Mouse (Mus musculus) forebrain, embryonic 14.5 days (tissue): ENCODE measurements around the gene Col4a4. TPM values are rescaled to one million over a fixed set of nuclear protein-coding genes. Genes with fewer than 3 reads are reported as not detected.

ENCODE experiments used
- ATAC-seq: fragments of 200-750 bp; cut with Nextera tagmentation; 2 replicates; pipeline ENCODE4 v1.8.0; 2017; ENCODE audit warnings: mild to moderate bottlenecking, moderate library complexity
- DNase-seq: peaks from one replicate; pipeline ENCODE4 v3.0.0-alpha.2; 2015; ENCODE audit warnings: low spot score
- H3K27ac ChIP-seq: fragments of 300-500 bp; sonication (generic); 2 replicates; pipeline ENCODE4 v1.5.1; 2014; ENCODE audit warnings: low read depth, mild to moderate bottlenecking, control low read depth, low read length, moderate library complexity
- H3K27me3 ChIP-seq: fragments of 300-500 bp; sonication (generic); replicated peaks from 2 replicates; pipeline ENCODE4 v1.6.1; 2014; ENCODE audit warnings: low read length, control low read depth, mixed read lengths; ENCODE audit not compliant: control insufficient read depth, insufficient read depth
- H3K36me3 ChIP-seq: fragments of 300-500 bp; sonication (generic); 2 replicates; pipeline ENCODE4 v1.6.1; 2014; ENCODE audit warnings: low read length, control low read depth; ENCODE audit not compliant: control insufficient read depth, insufficient read depth
- H3K4me1 ChIP-seq: fragments of 300-500 bp; sonication (generic); 2 replicates; pipeline ENCODE4 v1.6.1; 2014; ENCODE audit warnings: antibody characterized with exemption, low read length, control low read depth; ENCODE audit not compliant: control insufficient read depth, insufficient read depth
- H3K4me2 ChIP-seq: fragments of 300-500 bp; sonication (generic); 2 replicates; pipeline ENCODE4 v1.6.1; 2014; ENCODE audit warnings: mild to moderate bottlenecking, control low read depth, low read length
- H3K4me3 ChIP-seq: fragments of 300-500 bp; sonication (generic); 2 replicates; pipeline ENCODE4 v1.5.1; 2014; ENCODE audit warnings: low read depth, low read length, control low read depth
- H3K9ac ChIP-seq: fragments of 300-500 bp; sonication (generic); 2 replicates; pipeline ENCODE4 v1.6.1; 2014; ENCODE audit warnings: mild to moderate bottlenecking, low read length, control low read depth, moderate library complexity
- H3K9me3 ChIP-seq: fragments of 300-500 bp; sonication (generic); replicated peaks from 2 replicates; pipeline ENCODE4 v1.6.1; 2016; ENCODE audit warnings: low read length, control low read depth, mixed read lengths; ENCODE audit not compliant: control insufficient read depth
- WGBS: fragments of 180-500 bp; shearing (Covaris S2); extraction: QIAGEN DNeasy Blood & Tissue Kit; methylation state at CpG from one replicate; pipeline ENCODE4 v1.1.7; 2014; 5-methylcytosine and 5-hydroxymethylcytosine counted together
- polyA plus RNA-seq: library from polyadenylated mRNA; unstranded; fragments of >200 nt; fragmentation: Nextera tagmentation; extraction: Ambion mirVana; gene quantifications from 2 replicates; pipeline ENCODE4 v1.2.1, GENCODE M21; 2014

Col4a4 gene
- polyA plus RNA-seq, 1 experiment from 2014 or later = 0.24 TPM

DNA sequence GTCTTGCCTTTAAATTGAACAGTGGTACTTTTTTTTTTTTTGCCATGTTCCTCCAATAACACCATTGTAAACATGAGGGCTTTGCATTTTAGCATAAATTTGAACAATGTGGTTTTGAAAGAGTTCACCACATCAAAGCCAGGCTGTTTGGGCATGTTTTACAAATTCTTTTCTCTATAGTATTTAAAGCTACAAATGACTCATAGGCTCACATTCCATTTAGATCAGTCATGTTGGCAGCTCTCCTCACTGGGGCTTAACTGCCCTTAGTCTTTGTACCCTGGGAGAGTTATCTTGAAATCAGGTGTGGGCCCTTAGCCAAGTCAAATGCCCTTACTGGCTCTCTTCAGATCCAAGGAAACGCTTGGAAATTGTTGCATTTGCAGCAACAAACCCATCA is 157.6 kb downstream of the Col4a4 start:
- Histone ChIP-seq H3K4me1 (peaks cover 7% of the 10 kb centered on the region), H3K9ac (no peak overlapping the region), H3K4me3 (no peak overlapping the region), H3K4me2 (no peak overlapping the region), H3K27me3 (no peaks in the 10 kb centered on the region), H3K36me3 (no peaks in the 10 kb centered on the region), H3K9me3 (no peaks in the 10 kb centered on the region), H3K27ac (0 out of 2 replicates have a peak overlapping the region, but pooled peaks have one; percentile 36)
- DNase-seq (peak; percentile 84), ATAC-seq (peak; percentile 73)
- WGBS = 13% methylated on average over 1 of the region's 1 CpGs

DNA sequence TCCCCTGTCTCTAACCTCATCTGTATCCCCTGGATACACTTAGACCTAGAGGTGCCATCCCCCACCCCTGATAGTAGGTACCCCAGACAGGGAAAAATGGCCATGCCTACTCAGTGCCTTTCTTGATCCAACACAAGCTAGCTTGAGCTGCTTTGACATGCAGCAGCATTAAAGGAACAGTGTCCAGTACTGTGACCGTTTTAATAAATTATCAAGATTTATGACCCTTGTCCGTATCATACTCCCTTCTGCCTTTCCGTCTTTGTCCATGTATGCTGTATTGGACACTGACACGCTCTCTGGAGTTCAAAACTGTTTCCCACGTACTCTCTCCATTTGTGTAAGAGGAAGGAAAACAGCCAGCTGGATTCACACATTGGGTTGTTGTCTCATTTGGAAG is 158.9 kb downstream of the Col4a4 start:
- peaks cover 7% of the 10 kb centered on the region for H3K4me1 ChIP-seq
- H3K36me3 ChIP-seq = no peaks in the 10 kb centered on the region
- no peaks in the 10 kb centered on the region for H3K27me3 ChIP-seq
- H3K9ac ChIP-seq = no peak overlapping the region
- no peak overlapping the region for H3K4me3 ChIP-seq
- H3K27ac ChIP-seq = no peak overlapping the region
- no peak for DNase-seq
- H3K4me2 ChIP-seq = no peak overlapping the region
- no peaks in the 10 kb centered on the region for H3K9me3 ChIP-seq
- 95% methylated on average over 5 of the region's 5 CpGs for WGBS
- ATAC-seq = no peak

DNA sequence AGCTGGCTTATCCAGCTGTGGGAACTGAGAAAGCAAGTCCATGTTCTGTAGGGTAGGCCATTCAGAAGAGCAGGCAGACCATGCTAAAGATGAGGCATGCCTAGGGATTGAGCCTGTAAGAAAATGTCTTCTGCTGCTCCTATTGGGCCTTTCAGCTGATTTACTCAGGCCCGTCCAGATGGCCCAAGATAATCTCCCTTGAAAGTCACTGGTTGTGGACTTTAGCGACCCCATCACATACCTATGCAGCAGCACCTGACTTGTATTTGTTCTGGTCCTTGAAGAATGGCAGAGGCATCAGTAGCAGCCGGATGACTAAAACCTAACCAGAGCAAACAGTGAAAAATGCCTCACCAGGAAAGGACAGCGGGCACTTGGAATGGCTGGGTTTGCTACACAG is 171.0 kb downstream of the Col4a4 start:
- Histone ChIP-seq H3K4me2 (no peak overlapping the region), H3K4me1 (no peaks in the 10 kb centered on the region; the same call in 1 of the 2 replicates), H3K9ac (no peak overlapping the region), H3K9me3 (no peaks in the 10 kb centered on the region), H3K27me3 (no peaks in the 10 kb centered on the region), H3K27ac (no peak overlapping the region), H3K36me3 (no peaks in the 10 kb centered on the region), H3K4me3 (no peak overlapping the region)
- DNase-seq (no peak), ATAC-seq (no peak)
- WGBS = 81% methylated on average over 4 of the region's 4 CpGs

DNA sequence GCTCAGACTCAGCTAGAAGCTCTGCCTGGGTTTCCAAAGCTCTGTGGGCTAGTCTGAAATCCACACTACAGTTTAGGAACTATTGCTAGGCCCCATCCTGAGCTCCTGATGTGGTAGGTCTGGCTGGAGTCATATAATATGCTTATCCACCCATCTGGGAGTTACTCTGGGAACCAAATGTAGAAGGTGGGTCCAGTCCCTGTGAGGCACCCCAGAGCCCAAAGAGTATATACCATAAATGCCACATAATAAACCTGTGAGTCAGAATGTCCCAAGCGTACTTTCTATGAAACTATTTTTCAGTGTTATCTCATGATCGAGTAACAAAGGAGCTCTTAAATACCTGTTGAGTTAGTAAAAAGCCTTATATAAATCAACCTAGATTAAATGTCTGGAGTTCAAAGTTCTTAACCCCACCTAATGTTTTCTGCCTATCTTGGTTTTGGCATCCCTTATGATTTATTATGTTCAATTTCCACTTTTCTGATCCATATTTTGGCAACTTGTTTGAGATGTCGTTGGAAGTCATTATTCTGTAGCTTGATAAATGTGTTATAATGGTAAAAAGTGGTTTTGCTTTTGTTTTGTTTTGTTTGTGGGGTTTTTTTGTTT is 172.1 kb downstream of the Col4a4 start:
- no peak overlapping the region for H3K4me2 ChIP-seq
- no peaks in the 10 kb centered on the region for H3K9me3 ChIP-seq
- no peak overlapping the region for H3K27ac ChIP-seq
- H3K27me3 ChIP-seq = no peaks in the 10 kb centered on the region
- H3K9ac ChIP-seq = no peak overlapping the region
- no peaks in the 10 kb centered on the region; the same call in 1 of the 2 replicates for H3K4me1 ChIP-seq
- ATAC-seq = no peak
- H3K4me3 ChIP-seq = no peak overlapping the region
- 94% methylated on average over 3 of the region's 3 CpGs for WGBS
- DNase-seq = no peak
- H3K36me3 ChIP-seq = no peaks in the 10 kb centered on the region

DNA sequence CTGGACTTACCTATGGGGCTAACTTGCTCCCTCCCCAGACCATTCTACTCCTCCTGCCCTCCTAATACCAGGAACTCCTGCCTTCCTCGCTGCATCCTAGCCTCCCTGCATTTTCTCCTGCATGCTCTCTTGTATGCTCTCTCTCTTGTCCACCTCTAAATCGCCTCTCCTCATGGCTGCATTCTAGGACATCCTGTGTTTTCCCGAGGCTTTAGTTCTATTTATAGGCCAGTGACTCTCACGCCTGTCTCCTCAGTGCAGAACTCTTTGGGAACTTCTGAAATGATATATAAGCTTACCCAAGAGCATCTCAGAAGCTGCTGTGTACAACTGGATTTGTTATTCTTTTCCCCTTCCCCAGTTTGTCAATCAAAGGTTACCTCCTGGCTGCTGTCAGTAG is 174.6 kb downstream of the Col4a4 start:
- ATAC-seq = no peak

DNA sequence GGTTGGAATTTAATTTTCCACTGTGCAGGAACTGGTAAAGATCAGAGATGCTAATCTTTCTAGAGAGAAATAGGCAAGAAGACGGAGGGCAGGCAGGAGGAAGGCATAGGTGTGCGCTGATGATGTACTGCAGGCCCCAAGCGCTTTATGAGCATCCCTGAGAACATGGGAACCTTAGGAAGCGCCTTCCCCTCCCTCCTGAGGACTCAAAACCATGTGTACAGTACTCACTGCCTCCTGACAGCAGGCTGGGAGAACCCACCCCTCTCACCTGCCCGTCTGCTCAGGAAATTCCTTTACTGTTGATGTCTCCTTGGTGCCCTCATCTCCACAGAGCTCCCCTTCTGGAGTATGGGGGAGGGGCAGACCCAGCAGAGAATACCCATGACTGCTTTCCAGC is 175.1 kb downstream of the Col4a4 start:
- no peak for DNase-seq
- Histone ChIP-seq H3K27ac (no peak overlapping the region), H3K9me3 (no peaks in the 10 kb centered on the region), H3K9ac (no peak overlapping the region), H3K36me3 (no peaks in the 10 kb centered on the region), H3K27me3 (no peaks in the 10 kb centered on the region), H3K4me3 (no peak overlapping the region), H3K4me1 (peaks cover 3% of the 10 kb centered on the region; the same call in 1 of the 2 replicates), H3K4me2 (no peak overlapping the region)
- no peak for ATAC-seq
- WGBS = 76% methylated on average over 5 of the region's 5 CpGs

More for the DNA sequence above, 174.6 kb downstream of the Col4a4 start:
- H3K9me3 ChIP-seq = no peaks in the 10 kb centered on the region
- H3K9ac ChIP-seq = no peak overlapping the region
- WGBS = 86% methylated on average over 4 of the region's 4 CpGs
- no peaks in the 10 kb centered on the region; the same call in 1 of the 2 replicates for H3K4me1 ChIP-seq
- DNase-seq = no peak
- H3K4me3 ChIP-seq = no peak overlapping the region
- no peak overlapping the region for H3K27ac ChIP-seq
- H3K36me3 ChIP-seq = no peaks in the 10 kb centered on the region
- H3K27me3 ChIP-seq = no peaks in the 10 kb centered on the region
- no peak overlapping the region for H3K4me2 ChIP-seq

DNA sequence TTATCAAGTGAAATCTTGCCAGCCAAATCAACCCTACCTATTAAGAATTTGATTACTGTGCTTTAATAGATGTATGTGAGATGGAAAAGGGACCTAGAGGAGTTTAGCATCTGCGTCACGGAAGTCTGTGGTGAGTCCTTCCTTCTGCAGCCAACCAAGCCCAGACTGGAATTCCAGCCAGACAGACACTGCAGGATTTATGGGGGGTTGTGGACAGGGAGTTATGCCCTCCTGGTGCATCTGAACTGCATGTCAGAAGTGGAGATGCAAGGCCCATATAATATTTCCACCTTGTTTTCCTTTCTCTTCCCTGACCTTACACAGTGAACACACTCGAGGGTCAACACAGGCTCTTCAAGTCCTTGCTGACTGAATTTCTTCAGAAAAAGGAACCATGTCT is 176.1 kb downstream of the Col4a4 start:
- no peaks in the 10 kb centered on the region for H3K9me3 ChIP-seq
- DNase-seq (no peak), ATAC-seq (no peak)
- 89% methylated on average over 3 of the region's 3 CpGs for WGBS
- no peaks in the 10 kb centered on the region for H3K36me3 ChIP-seq
- no peak overlapping the region for H3K9ac ChIP-seq
- H3K4me3 ChIP-seq = no peak overlapping the region
- H3K4me2 ChIP-seq = no peak overlapping the region
- H3K27me3 ChIP-seq = no peaks in the 10 kb centered on the region
- no peak overlapping the region for H3K27ac ChIP-seq
- H3K4me1 ChIP-seq = peaks cover 3% of the 10 kb centered on the region; the same call in 1 of the 2 replicates

DNA sequence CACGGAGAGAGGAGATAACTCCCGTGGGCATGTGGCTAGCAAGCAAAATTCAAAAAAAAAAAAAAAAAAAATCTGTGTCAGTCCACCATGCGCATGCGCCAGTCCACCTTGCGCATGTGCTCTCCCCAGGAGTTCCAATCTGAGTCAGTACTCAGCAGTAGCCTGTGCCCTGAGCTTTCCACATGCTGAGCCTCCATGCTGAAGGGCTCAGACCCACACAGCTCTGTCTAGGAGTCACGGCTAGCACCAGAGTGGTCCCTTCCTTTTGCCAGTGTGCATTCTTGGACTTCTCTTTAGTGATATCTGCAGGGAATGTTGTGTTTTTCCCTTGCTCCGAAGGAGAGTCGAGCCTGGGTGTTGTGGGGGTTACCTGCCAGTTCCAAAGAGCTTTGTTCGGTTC is 177.4 kb downstream of the Col4a4 start:
- Histone ChIP-seq H3K4me3 (no peak overlapping the region), H3K4me2 (no peak overlapping the region), H3K27ac (no peak overlapping the region), H3K36me3 (no peaks in the 10 kb centered on the region), H3K27me3 (no peaks in the 10 kb centered on the region), H3K4me1 (peaks cover 3% of the 10 kb centered on the region; the same call in 1 of the 2 replicates), H3K9ac (no peak overlapping the region), H3K9me3 (no peaks in the 10 kb centered on the region)
- 91% methylated on average over 9 of the region's 9 CpGs for WGBS
- DNase-seq (no peak), ATAC-seq (no peak)

DNA sequence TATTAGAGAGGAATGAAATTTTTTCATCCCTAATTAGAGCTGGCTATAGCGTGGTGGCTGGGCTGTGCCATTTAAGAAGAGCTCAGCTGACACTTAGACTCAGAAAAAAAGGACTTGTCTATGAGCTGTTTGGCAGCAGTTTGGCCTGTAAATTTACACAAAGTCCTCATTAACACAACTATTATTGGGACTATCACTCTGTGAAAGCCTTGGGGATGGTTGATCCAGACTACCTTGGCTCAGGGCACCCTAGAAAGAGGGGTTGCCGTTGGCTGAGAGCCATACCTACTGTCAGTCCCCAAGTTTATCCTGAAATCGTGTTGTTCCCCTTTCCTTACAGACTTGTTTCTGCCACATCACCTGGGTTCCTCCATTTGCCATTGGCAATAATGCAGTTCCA is 178.9 kb downstream of the Col4a4 start:
- H3K36me3 ChIP-seq = no peaks in the 10 kb centered on the region
- WGBS = 33% methylated on average over 3 of the region's 3 CpGs
- no peaks in the 10 kb centered on the region for H3K9me3 ChIP-seq
- no peak overlapping the region for H3K4me3 ChIP-seq
- H3K4me1 ChIP-seq = peaks cover 3% of the 10 kb centered on the region; the same call in 1 of the 2 replicates
- no peak overlapping the region for H3K4me2 ChIP-seq
- H3K27me3 ChIP-seq = no peaks in the 10 kb centered on the region
- DNase-seq = peak; percentile 73
- ATAC-seq = peak; percentile 66
- H3K9ac ChIP-seq = no peak overlapping the region
- no peak overlapping the region for H3K27ac ChIP-seq
